Mouse (Mus musculus) left cerebral cortex, adult 2 months (tissue): ENCODE measurements at regions not wholly inside any gene's neighbourhood (a gene's known extent, or its start where the extent isn't known, plus 50 kb on each side); places are given as distances from the start of the nearest gene placed in this dataset.

ENCODE experiments used
- DNase-seq, 2 experiments: peaks; one replicate each; pipeline ENCODE4 v3.0.0; 2021 to 2022; ENCODE audit warnings: low spot score in 2 of 2, mixed read lengths in 1 of 2; ENCODE audit errors: extremely low spot score in 1 of 2
- H3K27ac ChIP-seq: fragments of 200-600 bp; 2 replicates; pipeline ENCODE4 v1.8.1; 2022
- H3K4me3 ChIP-seq: fragments of 200-600 bp; 2 replicates; pipeline ENCODE4 v1.8.1; 2022
- CTCF ChIP-seq: fragments of 200-600 bp; IDR thresholded peaks from 2 replicates; pipeline ENCODE4 v1.8.1; 2022; ENCODE audit warnings: antibody characterized with exemption, mild to moderate bottlenecking, moderate library complexity
- intact Hi-C: fragments of 180-260 bp; cut with DNase I; formaldehyde crosslinking; loops from one replicate; pipeline ENCODE4 v1.15.1; 2025

DNA sequence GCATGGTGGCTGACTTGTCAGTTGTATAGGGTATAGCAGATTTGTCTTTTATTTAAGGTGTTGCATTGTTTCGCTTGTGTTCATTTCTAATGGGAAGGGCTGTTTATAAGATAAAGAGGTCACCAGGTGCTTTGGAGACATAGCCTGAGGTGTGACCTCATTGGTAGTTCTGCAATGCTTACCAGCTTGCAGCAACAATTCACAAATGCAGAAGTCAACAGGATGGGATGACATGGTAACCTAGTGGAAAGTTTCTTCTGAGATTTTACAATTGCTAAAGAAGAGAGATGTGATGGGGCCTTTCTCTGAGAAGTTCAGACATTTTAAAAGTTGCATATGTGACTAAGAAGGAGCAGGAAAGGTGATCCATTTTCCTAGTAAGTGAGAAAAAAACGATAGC, 255.8 kb upstream of the Mmadhc start:
- DNase-seq = no peak
- TF ChIP-seq CTCF = no peak
- intact Hi-C loops = no loop called here
- Histone ChIP-seq H3K4me3 (no peak overlapping the region), H3K27ac (no peak overlapping the region)

DNA sequence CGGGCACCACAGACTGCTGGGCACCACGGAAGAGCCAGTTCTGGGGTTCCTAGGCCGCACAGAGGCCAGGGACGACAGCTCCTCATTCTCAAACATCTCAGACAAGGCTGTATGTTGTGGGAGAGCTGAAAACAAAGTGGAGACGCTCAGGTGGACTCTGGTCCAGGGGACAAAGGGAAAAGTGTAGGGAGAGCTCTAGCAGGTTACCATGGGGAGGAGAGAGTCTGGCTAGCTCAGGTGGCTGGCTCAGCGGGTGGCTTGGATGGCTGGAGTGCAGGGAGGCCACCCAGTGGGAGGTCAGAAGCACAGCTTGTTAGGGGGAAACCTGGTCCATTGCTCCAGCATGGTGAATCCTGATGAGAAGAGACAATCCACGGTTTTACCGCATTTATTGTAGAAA, 253.3 kb upstream of the Mmadhc start:
- H3K4me3 ChIP-seq = no peak overlapping the region
- DNase-seq = no peak
- intact Hi-C loops = no loop called here
- H3K27ac ChIP-seq = no peak overlapping the region
- no peak for TF ChIP-seq CTCF

GRCm38 (mm10) chr2:50539741-50540441, 243.3 kb upstream of the Mmadhc start:
- no peak overlapping the region for H3K27ac ChIP-seq
- no peak overlapping the region for H3K4me3 ChIP-seq
- no peak for DNase-seq
- intact Hi-C loops = no loop called here
- TF ChIP-seq CTCF = no peak

GRCm38 (mm10) chr2:50538068-50538467, 241.5 kb upstream of the Mmadhc start:
- intact Hi-C loops = no loop called here
- DNase-seq = no peak
- H3K27ac ChIP-seq = no peak overlapping the region
- H3K4me3 ChIP-seq = no peak overlapping the region
- TF ChIP-seq CTCF = no peak

GRCm38 (mm10) chr2:50535085-50535878, 238.7 kb upstream of the Mmadhc start:
- intact Hi-C loops = no loop called here
- DNase-seq = no peak
- H3K4me3 ChIP-seq = no peak overlapping the region
- no peak for TF ChIP-seq CTCF
- H3K27ac ChIP-seq = no peak overlapping the region

DNA sequence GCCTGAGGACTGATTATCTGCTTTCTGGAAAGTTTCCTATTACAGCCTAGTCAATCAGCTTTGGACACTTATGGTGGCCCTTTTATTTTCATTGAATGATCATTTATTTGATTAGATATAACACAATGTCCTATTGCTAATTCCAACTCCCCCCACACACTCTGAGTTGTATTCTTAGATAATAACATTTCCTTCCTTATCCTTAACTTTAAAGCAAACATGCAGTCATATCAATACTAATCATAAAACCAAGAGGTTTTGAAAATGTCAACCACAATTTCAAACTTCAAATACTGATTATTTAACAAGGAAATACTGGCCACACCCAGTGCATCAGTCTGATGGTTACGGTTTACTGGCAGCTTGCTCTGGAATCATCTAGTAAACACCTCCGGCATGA, 237.1 kb upstream of the Mmadhc start:
- intact Hi-C loops = no loop called here
- no peak for DNase-seq
- Histone ChIP-seq H3K27ac (no peak overlapping the region), H3K4me3 (no peak overlapping the region)
- no peak for TF ChIP-seq CTCF

- Histone ChIP-seq H3K4me3 (no peak overlapping the region), H3K27ac (no peak overlapping the region)
- intact Hi-C loops = no loop called here
- no peak for TF ChIP-seq CTCF
- DNase-seq = no peak
These were observed 230.8 kb upstream of the Mmadhc start for GRCm38 (mm10) chr2:50527425-50527824.

GRCm38 (mm10) chr2:50524838-50525615, 228.4 kb upstream of the Mmadhc start:
- TF ChIP-seq CTCF = no peak
- no peak overlapping the region for H3K4me3 ChIP-seq
- H3K27ac ChIP-seq = no peak overlapping the region
- DNase-seq = no peak
- intact Hi-C loops = no loop called here

- Histone ChIP-seq H3K27ac (no peak overlapping the region), H3K4me3 (no peak overlapping the region)
- intact Hi-C loops = no loop called here
- TF ChIP-seq CTCF = no peak
- no peak for DNase-seq
These were observed 223.6 kb upstream of the Mmadhc start for GRCm38 (mm10) chr2:50520169-50520568.

DNA sequence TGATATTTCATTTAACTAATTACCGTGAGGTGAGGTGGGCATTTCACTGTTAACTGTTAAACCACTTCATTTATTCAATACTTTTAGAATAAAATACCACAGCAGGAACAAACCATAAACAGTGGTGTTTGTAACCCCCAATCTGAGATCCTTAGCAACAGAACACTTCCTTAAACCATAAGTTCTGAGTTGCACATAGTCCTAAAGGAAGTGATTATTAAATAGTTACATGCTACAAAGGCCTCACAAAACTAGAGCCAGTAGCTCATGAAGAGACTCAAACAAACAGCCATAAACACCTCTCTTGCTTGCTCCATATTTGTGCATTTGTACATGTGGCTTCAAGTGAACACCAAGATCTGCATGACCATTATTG, 222.5 kb upstream of the Mmadhc start:
- no peak for DNase-seq
- no peak for TF ChIP-seq CTCF
- no peak overlapping the region for H3K27ac ChIP-seq
- H3K4me3 ChIP-seq = no peak overlapping the region
- intact Hi-C loops = no loop called here

- DNase-seq = no peak
- TF ChIP-seq CTCF = peak; percentile 9; the same call in 1 of the 2 replicates
- Histone ChIP-seq H3K4me3 (no peak overlapping the region), H3K27ac (no peak overlapping the region)
- intact Hi-C loops = no loop called here
These were observed 221.9 kb upstream of the Mmadhc start for GRCm38 (mm10) chr2:50518371-50519128.
